Mouse (Mus musculus) midbrain, embryonic 11.5 days (tissue): Measurements from ENCODE around the gene Usp50. TPM values are rescaled to one million over a fixed set of nuclear protein-coding genes. Genes with fewer than 3 reads are reported as not detected.

Source experiments
- ATAC-seq: fragments of 200-750 bp; cut with Nextera tagmentation; 2 replicates; pipeline ENCODE4 v1.8.0; 2017; ENCODE audit warnings: moderate TSS enrichment, moderate library complexity; ENCODE audit not compliant: low FRiP score
- DNase-seq: peaks from one replicate; pipeline ENCODE4 v3.0.0; 2015; ENCODE audit warnings: low spot score; ENCODE audit errors: missing footprints
- H3K27ac ChIP-seq: fragments of 300-500 bp; sonication (generic); 2 replicates; pipeline ENCODE4 v1.5.1; 2014; ENCODE audit warnings: low read depth, low read length
- H3K27me3 ChIP-seq: fragments of 300-500 bp; sonication (generic); 2 replicates; pipeline ENCODE4 v1.6.1; 2014; ENCODE audit warnings: mild to moderate bottlenecking, low read length, moderate library complexity, mixed read lengths; ENCODE audit not compliant: control insufficient read depth, insufficient read depth
- H3K36me3 ChIP-seq: fragments of 300-500 bp; sonication (generic); 2 replicates; pipeline ENCODE4 v1.6.1; 2014; ENCODE audit warnings: mild to moderate bottlenecking, low read length, moderate library complexity, mixed read lengths; ENCODE audit not compliant: control insufficient read depth, insufficient read depth
- H3K4me1 ChIP-seq: fragments of 300-500 bp; sonication (generic); 2 replicates; pipeline ENCODE4 v1.6.1; 2014; ENCODE audit warnings: low read length; ENCODE audit not compliant: control insufficient read depth, insufficient read depth
- H3K4me2 ChIP-seq: fragments of 300-500 bp; sonication (generic); 2 replicates; pipeline ENCODE4 v1.6.1; 2014; ENCODE audit warnings: mild to moderate bottlenecking, moderate library complexity
- H3K4me3 ChIP-seq: fragments of 300-500 bp; sonication (generic); 2 replicates; pipeline ENCODE4 v1.5.1; 2014; ENCODE audit warnings: low read depth, low read length
- H3K9ac ChIP-seq: fragments of 300-500 bp; sonication (generic); 2 replicates; pipeline ENCODE4 v1.6.1; 2014; ENCODE audit warnings: low read length
- H3K9me3 ChIP-seq: fragments of 300-500 bp; sonication (generic); 2 replicates; pipeline ENCODE4 v1.6.1; 2016; ENCODE audit warnings: low read length; ENCODE audit not compliant: control insufficient read depth
- WGBS: fragments of 180-500 bp; shearing (Covaris S2); extraction: QIAGEN DNeasy Blood & Tissue Kit; methylation state at CpG from one replicate; pipeline ENCODE4 v1.1.7; 2014; 5-methylcytosine and 5-hydroxymethylcytosine counted together
- polyA plus RNA-seq: library from polyadenylated mRNA; unstranded; fragments of >200 nt; fragmentation: Nextera tagmentation; extraction: Ambion mirVana; gene quantifications from 2 replicates; pipeline ENCODE4 v1.2.1, GENCODE M21; 2014

The Usp50 gene
- polyA plus RNA-seq, 1 experiment from 2014 or later = 2.6 TPM

- ATAC-seq (no peak), DNase-seq (no peak)
- 82% methylated on average over 3 of the region's 3 CpGs for WGBS
Measured at GRCm38 (mm10) chr2:126782433-126782832, 837 bp downstream of the Usp50 start.

GRCm38 (mm10) chr2:126781478-126781877 lies 1.8 kb downstream of the Usp50 start:
- no peak overlapping the region for H3K4me3 ChIP-seq
- no peak for DNase-seq
- H3K9ac ChIP-seq = no peak overlapping the region
- no peak overlapping the region for H3K27ac ChIP-seq
- 94% methylated on average over 1 of the region's 1 CpGs for WGBS
- H3K9me3 ChIP-seq = no peaks in the 10 kb centered on the region
- ATAC-seq = no peak
- no peak overlapping the region for H3K4me2 ChIP-seq
- no peaks in the 10 kb centered on the region for H3K4me1 ChIP-seq
- no peaks in the 10 kb centered on the region for H3K36me3 ChIP-seq
- H3K27me3 ChIP-seq = no peaks in the 10 kb centered on the region

More at GRCm38 (mm10) chr2:126782433-126782832, 837 bp downstream of the Usp50 start:
- no peaks in the 10 kb centered on the region for H3K9me3 ChIP-seq
- H3K27ac ChIP-seq = no peak overlapping the region
- H3K4me2 ChIP-seq = no peak overlapping the region
- no peak overlapping the region for H3K9ac ChIP-seq
- H3K4me3 ChIP-seq = no peak overlapping the region
- no peaks in the 10 kb centered on the region for H3K27me3 ChIP-seq
- no peaks in the 10 kb centered on the region for H3K36me3 ChIP-seq
- no peaks in the 10 kb centered on the region for H3K4me1 ChIP-seq

- no peaks in the 10 kb centered on the region for H3K4me1 ChIP-seq
- WGBS = 95% methylated on average over 10 of the region's 10 CpGs
- DNase-seq = no peak
- no peaks in the 10 kb centered on the region for H3K9me3 ChIP-seq
- no peak overlapping the region for H3K4me3 ChIP-seq
- no peaks in the 10 kb centered on the region for H3K36me3 ChIP-seq
- H3K27me3 ChIP-seq = no peaks in the 10 kb centered on the region
- no peak overlapping the region for H3K27ac ChIP-seq
- H3K9ac ChIP-seq = no peak overlapping the region
- ATAC-seq = no peak
- H3K4me2 ChIP-seq = no peak overlapping the region
Measured at GRCm38 (mm10) chr2:126780286-126780685, 3.0 kb downstream of the Usp50 start.

GRCm38 (mm10) chr2:126778806-126779205 lies 4.5 kb downstream of the Usp50 start:
- Histone ChIP-seq H3K27ac (no peak overlapping the region), H3K36me3 (no peaks in the 10 kb centered on the region), H3K4me2 (no peak overlapping the region), H3K9me3 (no peaks in the 10 kb centered on the region), H3K27me3 (no peaks in the 10 kb centered on the region), H3K4me1 (no peaks in the 10 kb centered on the region), H3K9ac (no peak overlapping the region), H3K4me3 (no peak overlapping the region)
- WGBS = 86% methylated on average over 4 of the region's 4 CpGs
- no peak for DNase-seq
- no peak for ATAC-seq

- no peak for DNase-seq
- no peaks in the 10 kb centered on the region for H3K4me1 ChIP-seq
- WGBS = 75% methylated on average over 1 of the region's 1 CpGs
Measured at GRCm38 (mm10) chr2:126776416-126776815, 6.9 kb downstream of the Usp50 start.

GRCm38 (mm10) chr2:126775951-126776350 lies 7.3 kb downstream of the Usp50 start:
- no peaks in the 10 kb centered on the region for H3K36me3 ChIP-seq
- H3K27ac ChIP-seq = no peak overlapping the region
- no peak overlapping the region for H3K9ac ChIP-seq
- H3K4me2 ChIP-seq = no peak overlapping the region
- H3K9me3 ChIP-seq = no peaks in the 10 kb centered on the region
- ATAC-seq (no peak), DNase-seq (no peak)
- no peaks in the 10 kb centered on the region for H3K27me3 ChIP-seq
- no peak overlapping the region for H3K4me3 ChIP-seq
- 71% methylated on average over 4 of the region's 4 CpGs for whole genome bisulfite sequencing
- H3K4me1 ChIP-seq = no peaks in the 10 kb centered on the region

More at GRCm38 (mm10) chr2:126776416-126776815, 6.9 kb downstream of the Usp50 start:
- H3K4me2 ChIP-seq = no peak overlapping the region
- H3K27me3 ChIP-seq = no peaks in the 10 kb centered on the region
- no peak overlapping the region for H3K27ac ChIP-seq
- no peak for ATAC-seq
- no peak overlapping the region for H3K9ac ChIP-seq
- H3K4me3 ChIP-seq = no peak overlapping the region
- H3K36me3 ChIP-seq = no peaks in the 10 kb centered on the region
- no peaks in the 10 kb centered on the region for H3K9me3 ChIP-seq

- Histone ChIP-seq H3K4me1 (no peaks in the 10 kb centered on the region), H3K4me3 (no peak overlapping the region), H3K9ac (no peak overlapping the region), H3K27me3 (no peaks in the 10 kb centered on the region), H3K27ac (no peak overlapping the region), H3K9me3 (no peaks in the 10 kb centered on the region), H3K4me2 (no peak overlapping the region), H3K36me3 (no peaks in the 10 kb centered on the region)
- no peak for ATAC-seq
- 88% methylated on average over 5 of the region's 5 CpGs for WGBS
- DNase-seq = no peak
Measured at GRCm38 (mm10) chr2:126772217-126772616, 11.1 kb downstream of the Usp50 start.

GRCm38 (mm10) chr2:126769431-126770181 lies 13.7 kb downstream of the Usp50 start:
- Histone ChIP-seq H3K27ac (no peak overlapping the region), H3K9me3 (no peaks in the 10 kb centered on the region), H3K27me3 (no peaks in the 10 kb centered on the region), H3K4me3 (no peak overlapping the region), H3K9ac (no peak overlapping the region), H3K4me2 (no peak overlapping the region), H3K4me1 (no peaks in the 10 kb centered on the region), H3K36me3 (no peaks in the 10 kb centered on the region)
- DNase-seq = no peak
- no peak for ATAC-seq
- WGBS = 80% methylated on average over 19 of the region's 19 CpGs

GRCm38 (mm10) chr2:126768194-126768593 lies 15.1 kb downstream of the Usp50 start:
- no peak overlapping the region for H3K27ac ChIP-seq
- no peak overlapping the region for H3K9ac ChIP-seq
- 85% methylated on average over 4 of the region's 4 CpGs for WGBS
- no peaks in the 10 kb centered on the region for H3K36me3 ChIP-seq
- H3K4me1 ChIP-seq = no peaks in the 10 kb centered on the region
- ATAC-seq (no peak), DNase-seq (no peak)
- H3K4me3 ChIP-seq = no peak overlapping the region
- no peaks in the 10 kb centered on the region for H3K27me3 ChIP-seq
- H3K9me3 ChIP-seq = no peaks in the 10 kb centered on the region
- no peak overlapping the region for H3K4me2 ChIP-seq
